Mouse (Mus musculus): ENCODE data around the gene Fubp3. TPM values are rescaled to one million over a fixed set of nuclear protein-coding genes. Genes with fewer than 3 reads are reported as not detected.
"Not testable (repeated sequence)": the region's sequence is repeated elsewhere in the genome, so short reads cannot be mapped to it uniquely, and the experiment has no call there.

Gene Fubp3
- polyA plus RNA-seq, 1 experiment from 2014 or later: 102 TPM

DNA sequence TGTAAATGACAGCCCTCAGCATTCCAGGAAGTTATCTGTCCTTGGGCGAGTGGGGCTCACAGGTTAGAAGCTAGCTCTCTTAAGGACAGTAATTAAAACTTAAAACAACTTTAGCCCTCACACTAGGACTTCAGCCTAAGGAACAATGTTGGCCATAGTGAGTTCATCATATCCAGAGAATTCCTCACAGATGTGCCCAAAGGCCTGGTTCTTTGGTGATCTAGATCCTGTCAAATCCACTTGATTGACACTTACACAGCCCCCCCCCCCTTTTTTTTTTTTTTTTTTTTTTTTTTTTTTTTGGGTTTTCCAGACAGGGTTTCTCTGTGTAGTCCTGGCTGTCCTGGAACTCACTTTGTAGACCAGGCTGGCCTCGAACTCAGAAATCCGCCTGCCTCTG, 21.1 kb upstream of the Fubp3 start:
- not testable (repeated sequence) for H3K4me2 ChIP-seq (replicated peaks; ENCODE audit: low read depth, low read length); ATAC-seq (ENCODE audit: low FRiP score, low TSS enrichment); H3K36me3 ChIP-seq (ENCODE audit: control insufficient read depth, insufficient read depth, low read length); H3K9ac ChIP-seq (ENCODE audit: low read depth, low read length); H3K9me3 ChIP-seq (ENCODE audit: control insufficient read depth, low read length); H3K4me1 ChIP-seq (ENCODE audit: control insufficient read depth, insufficient read depth, low read length); H3K27me3 ChIP-seq (ENCODE audit: control insufficient read depth, insufficient read depth, low read length); H3K4me3 ChIP-seq (ENCODE audit: low read length); H3K27ac ChIP-seq (ENCODE audit: low read depth, low read length)
- 84% methylated on average over 2 of the region's 3 CpGs for WGBS

DNA sequence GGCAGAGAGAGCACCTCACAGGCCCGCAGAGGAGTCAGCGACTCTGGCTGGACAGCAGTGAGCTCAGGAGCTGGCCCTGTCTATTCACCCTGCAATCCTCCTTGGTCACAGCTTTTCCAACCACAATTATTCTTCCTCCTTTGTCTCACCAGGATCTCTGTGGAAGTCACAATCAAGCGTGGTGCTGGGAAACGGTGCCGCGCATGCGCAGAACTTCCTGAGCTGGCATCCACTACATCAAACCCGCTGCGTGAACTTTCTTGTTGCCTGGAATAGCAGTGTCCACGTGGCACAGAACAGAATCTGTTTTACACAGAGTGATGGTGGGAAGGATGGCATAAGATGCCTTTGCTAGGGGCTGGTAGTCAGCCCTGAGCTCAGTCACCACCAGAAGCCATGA, 20.5 kb upstream of the Fubp3 start:
- Histone ChIP-seq H3K4me1 (ENCODE audit: control insufficient read depth, insufficient read depth, low read length) (0 out of 2 replicates have a peak, but pooled peaks cover 5% of the 10 kb centered on the region), H3K4me3 (ENCODE audit: low read length) (no peak overlapping the region), H3K27ac (ENCODE audit: low read depth, low read length) (no peak overlapping the region), H3K9me3 (ENCODE audit: control insufficient read depth, low read length) (peaks cover 4% of the 10 kb centered on the region; the same call in 1 of the 2 replicates), H3K9ac (ENCODE audit: low read depth, low read length) (no peak overlapping the region), H3K36me3 (ENCODE audit: control insufficient read depth, insufficient read depth, low read length) (no peaks in the 10 kb centered on the region), H3K27me3 (ENCODE audit: control insufficient read depth, insufficient read depth, low read length) (no peaks in the 10 kb centered on the region), H3K4me2 (replicated peaks; ENCODE audit: low read depth, low read length) (no peak overlapping the region)
- 89% methylated on average over 10 of the region's 10 CpGs for WGBS
- no peak for ATAC-seq (ENCODE audit: low FRiP score, low TSS enrichment)

DNA sequence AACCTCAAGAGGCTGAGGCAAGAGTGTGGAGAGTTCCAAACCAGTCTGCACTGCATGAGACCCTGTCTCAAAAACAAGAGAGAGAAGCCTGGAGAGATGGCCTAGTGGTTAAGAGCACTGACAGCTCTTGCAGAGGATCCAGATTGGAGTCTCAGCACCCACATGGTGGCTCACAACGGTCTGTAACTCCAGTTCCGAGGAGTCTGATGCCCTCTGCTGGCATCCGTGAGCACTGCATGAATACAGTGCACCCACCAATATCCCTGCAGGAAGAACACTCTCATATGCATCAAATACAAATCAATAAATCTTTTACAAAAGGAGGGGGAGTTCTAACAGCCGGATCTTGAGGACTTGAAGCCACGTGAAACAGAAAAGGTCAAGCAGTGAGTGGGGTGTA, 17.8 kb upstream of the Fubp3 start:
- H3K9ac ChIP-seq (ENCODE audit: low read depth, low read length): no peak overlapping the region
- no peak overlapping the region for H3K27ac ChIP-seq (ENCODE audit: low read depth, low read length)
- H3K36me3 ChIP-seq (ENCODE audit: control insufficient read depth, insufficient read depth, low read length): no peaks in the 10 kb centered on the region
- ATAC-seq (ENCODE audit: low FRiP score, low TSS enrichment): no peak
- H3K4me3 ChIP-seq (ENCODE audit: low read length): no peak overlapping the region
- no peaks in the 10 kb centered on the region for H3K27me3 ChIP-seq (ENCODE audit: control insufficient read depth, insufficient read depth, low read length)
- no peaks in the 10 kb centered on the region for H3K4me1 ChIP-seq (ENCODE audit: control insufficient read depth, insufficient read depth, low read length)
- no peak overlapping the region for H3K4me2 ChIP-seq (replicated peaks; ENCODE audit: low read depth, low read length)
- H3K9me3 ChIP-seq (ENCODE audit: control insufficient read depth, low read length): peaks cover 4% of the 10 kb centered on the region; the same call in 1 of the 2 replicates
- WGBS: 89% methylated on average over 5 of the region's 5 CpGs

DNA sequence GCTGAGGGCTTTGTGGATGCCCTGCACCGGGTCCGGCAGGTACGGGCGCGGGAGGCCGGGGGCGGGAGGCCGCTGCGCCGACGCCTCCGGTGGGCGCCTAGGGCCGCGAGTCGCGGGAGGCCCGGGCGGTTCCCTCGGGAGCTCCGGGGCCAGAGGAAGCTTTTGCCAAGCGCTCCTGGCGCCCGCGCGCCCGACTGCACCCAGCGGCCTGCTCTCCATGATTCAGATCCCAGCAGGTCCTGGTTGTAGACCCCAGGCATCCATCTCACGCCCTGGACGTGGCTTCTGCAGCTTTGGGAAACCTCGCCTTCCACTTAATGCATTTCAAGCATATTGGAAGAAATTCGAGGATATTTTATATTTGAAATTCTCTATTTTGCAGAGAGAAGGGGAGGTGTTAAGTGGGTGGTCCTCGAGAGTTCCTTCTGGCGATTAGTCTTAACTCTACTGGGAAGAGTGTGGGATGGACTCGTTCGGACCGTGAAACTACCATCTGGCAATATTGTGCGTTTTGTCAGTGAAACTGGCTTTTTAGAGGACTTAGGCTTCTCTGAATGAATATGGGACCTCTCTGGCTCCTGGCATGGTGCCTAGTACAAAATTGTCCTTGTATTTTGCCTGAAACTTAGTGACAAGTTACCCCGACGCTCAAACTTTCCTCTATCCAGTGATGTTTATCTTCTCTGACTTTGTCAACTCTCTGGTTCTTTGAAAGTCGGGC, 624 bp downstream of the Fubp3 start:
- ATAC-seq (ENCODE audit: low FRiP score, low TSS enrichment): peak; percentile 64
- whole genome bisulfite sequencing: 3% methylated on average over 40 of the region's 41 CpGs

DNA sequence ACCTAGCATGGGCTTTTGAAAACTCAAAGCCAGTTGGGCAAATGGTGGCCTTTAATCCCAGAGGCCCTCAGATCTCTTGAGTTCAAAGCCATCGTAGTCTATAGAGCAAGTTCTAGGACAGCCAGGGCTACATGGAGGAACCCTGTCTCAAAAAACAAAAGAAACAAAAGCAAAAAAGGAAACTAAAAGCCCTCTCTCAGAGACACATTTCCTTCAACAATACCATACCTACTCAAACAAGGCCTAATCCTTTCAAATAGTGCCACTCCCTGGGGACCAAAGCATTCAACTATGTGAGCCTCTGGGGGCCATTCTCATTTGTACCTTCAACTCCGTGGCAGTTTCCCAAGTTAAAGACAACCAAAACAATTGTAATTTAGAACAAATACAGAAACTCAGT, 9.2 kb downstream of the Fubp3 start:
- Histone ChIP-seq H3K9me3 (ENCODE audit: control insufficient read depth, low read length) (no peaks in the 10 kb centered on the region), H3K9ac (ENCODE audit: low read depth, low read length) (no peak overlapping the region), H3K4me2 (replicated peaks; ENCODE audit: low read depth, low read length) (no peak overlapping the region), H3K36me3 (ENCODE audit: control insufficient read depth, insufficient read depth, low read length) (peaks cover 42% of the 10 kb centered on the region), H3K27me3 (ENCODE audit: control insufficient read depth, insufficient read depth, low read length) (no peaks in the 10 kb centered on the region), H3K4me1 (ENCODE audit: control insufficient read depth, insufficient read depth, low read length) (no peaks in the 10 kb centered on the region), H3K4me3 (ENCODE audit: low read length) (no peak overlapping the region), H3K27ac (ENCODE audit: low read depth, low read length) (no peak overlapping the region)
- no peak for ATAC-seq (ENCODE audit: low FRiP score, low TSS enrichment)
- 83% methylated on average over 2 of the region's 2 CpGs for WGBS

More for the DNA sequence above, 624 bp downstream of the Fubp3 start:
- H3K9me3 ChIP-seq (ENCODE audit: control insufficient read depth, low read length): no peaks in the 10 kb centered on the region
- peaks cover 8% of the 10 kb centered on the region; the same call in 1 of the 2 replicates for H3K4me1 ChIP-seq (ENCODE audit: control insufficient read depth, insufficient read depth, low read length)
- peak overlapping the region; percentile 99 for H3K9ac ChIP-seq (ENCODE audit: low read depth, low read length)
- peak overlapping the region; percentile 90 for H3K4me2 ChIP-seq (replicated peaks; ENCODE audit: low read depth, low read length)
- peak overlapping the region; percentile 83 for H3K27ac ChIP-seq (ENCODE audit: low read depth, low read length)
- peaks cover 8% of the 10 kb centered on the region; the same call in 1 of the 2 replicates for H3K36me3 ChIP-seq (ENCODE audit: control insufficient read depth, insufficient read depth, low read length)
- peak overlapping the region; percentile 98 for H3K4me3 ChIP-seq (ENCODE audit: low read length)
- H3K27me3 ChIP-seq (ENCODE audit: control insufficient read depth, insufficient read depth, low read length): no peaks in the 10 kb centered on the region; the same call in 1 of the 2 replicates

DNA sequence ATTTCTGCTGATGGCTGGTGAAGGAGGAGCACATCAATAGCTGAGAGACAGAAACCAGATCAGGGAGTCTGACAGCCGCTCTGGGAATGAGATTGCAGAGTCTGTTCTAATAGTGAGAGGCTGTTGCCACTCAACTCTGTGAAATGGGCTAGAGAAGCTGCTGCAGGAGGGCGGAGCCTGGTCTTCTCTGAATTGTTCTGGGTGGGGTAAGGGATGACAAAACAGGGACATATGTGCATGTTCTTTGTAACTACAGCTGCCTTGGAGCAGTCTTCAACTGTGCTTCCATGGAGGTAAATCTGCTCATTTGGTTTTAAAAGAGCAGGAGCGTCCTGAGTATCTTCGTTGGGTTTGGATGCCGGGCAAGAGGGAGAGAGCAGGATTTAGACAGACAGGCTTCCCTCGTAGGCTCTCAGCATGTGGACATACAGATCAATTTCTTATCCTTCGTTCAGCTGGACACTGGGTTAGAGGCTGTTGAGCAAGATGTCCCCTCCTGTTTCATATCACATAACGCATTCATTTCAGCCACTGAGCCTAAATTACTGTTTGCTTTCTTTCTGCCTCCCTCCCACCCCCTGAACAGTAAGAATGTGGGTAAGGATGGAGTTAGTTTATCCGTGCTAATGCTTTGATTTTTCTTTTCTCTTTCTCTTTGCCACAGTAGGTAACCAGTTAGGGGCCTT, 19.5 kb downstream of the Fubp3 start:
- H3K4me2 ChIP-seq (replicated peaks; ENCODE audit: low read depth, low read length): no peak overlapping the region
- no peaks in the 10 kb centered on the region for H3K27me3 ChIP-seq (ENCODE audit: control insufficient read depth, insufficient read depth, low read length)
- no peak overlapping the region for H3K27ac ChIP-seq (ENCODE audit: low read depth, low read length)
- H3K4me1 ChIP-seq (ENCODE audit: control insufficient read depth, insufficient read depth, low read length): no peaks in the 10 kb centered on the region
- H3K9ac ChIP-seq (ENCODE audit: low read depth, low read length): no peak overlapping the region
- peaks cover 64% of the 10 kb centered on the region for H3K36me3 ChIP-seq (ENCODE audit: control insufficient read depth, insufficient read depth, low read length)
- 92% methylated on average over 9 of the region's 9 CpGs for WGBS
- H3K9me3 ChIP-seq (ENCODE audit: control insufficient read depth, low read length): no peaks in the 10 kb centered on the region
- ATAC-seq (ENCODE audit: low FRiP score, low TSS enrichment): no peak
- H3K4me3 ChIP-seq (ENCODE audit: low read length): no peak overlapping the region

DNA sequence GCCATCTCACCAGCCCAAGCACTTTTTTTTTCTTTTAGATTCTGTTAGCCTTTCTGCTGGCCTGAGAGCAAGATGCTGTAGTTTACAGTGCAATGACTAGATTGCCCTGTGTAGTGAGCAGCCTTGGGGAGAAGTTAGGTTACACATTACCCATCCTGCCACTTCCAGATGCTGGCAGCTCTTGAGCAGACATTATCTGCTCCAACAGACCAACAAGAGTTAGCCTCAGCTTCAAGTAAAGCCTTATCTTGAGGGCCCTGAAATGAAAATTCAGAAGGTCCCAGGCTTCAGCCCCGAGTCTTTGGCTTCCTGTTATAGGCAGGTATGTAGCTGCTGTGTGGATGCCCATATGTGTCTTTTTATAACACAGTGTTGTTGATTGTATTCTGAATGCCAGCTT, 35.1 kb downstream of the Fubp3 start:
- 92% methylated on average over 1 of the region's 1 CpGs for WGBS
- no peak overlapping the region for H3K9ac ChIP-seq (ENCODE audit: low read depth, low read length)
- H3K9me3 ChIP-seq (ENCODE audit: control insufficient read depth, low read length): no peaks in the 10 kb centered on the region
- H3K4me2 ChIP-seq (replicated peaks; ENCODE audit: low read depth, low read length): no peak overlapping the region
- no peak overlapping the region for H3K27ac ChIP-seq (ENCODE audit: low read depth, low read length)
- peaks cover 92% of the 10 kb centered on the region for H3K36me3 ChIP-seq (ENCODE audit: control insufficient read depth, insufficient read depth, low read length)
- no peak for ATAC-seq (ENCODE audit: low FRiP score, low TSS enrichment)
- no peak overlapping the region for H3K4me3 ChIP-seq (ENCODE audit: low read length)
- no peaks in the 10 kb centered on the region for H3K27me3 ChIP-seq (ENCODE audit: control insufficient read depth, insufficient read depth, low read length)
- no peaks in the 10 kb centered on the region for H3K4me1 ChIP-seq (ENCODE audit: control insufficient read depth, insufficient read depth, low read length)

DNA sequence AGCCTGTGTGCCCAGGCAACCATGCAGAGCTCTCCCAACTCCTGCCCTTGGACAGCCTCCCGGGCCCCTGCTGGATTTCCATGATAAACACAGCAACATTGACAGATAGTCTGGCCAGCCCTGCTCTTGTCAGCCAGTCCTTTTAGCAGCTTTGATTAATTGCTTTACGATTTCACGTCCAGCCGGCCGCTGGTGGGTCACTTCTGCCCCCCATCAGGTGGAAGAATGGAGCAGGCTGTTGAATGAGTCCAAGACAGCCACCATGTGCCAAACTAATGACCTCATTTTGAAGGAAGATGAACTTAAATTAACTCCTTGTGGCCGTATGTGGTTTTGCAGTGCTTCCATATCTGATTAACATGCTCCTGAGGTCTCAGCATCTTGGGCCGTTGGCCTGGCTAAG, 37.4 kb downstream of the Fubp3 start:
- H3K4me3 ChIP-seq (ENCODE audit: low read length): no peak overlapping the region
- no peak for ATAC-seq (ENCODE audit: low FRiP score, low TSS enrichment)
- H3K4me1 ChIP-seq (ENCODE audit: control insufficient read depth, insufficient read depth, low read length): no peaks in the 10 kb centered on the region
- no peak overlapping the region for H3K27ac ChIP-seq (ENCODE audit: low read depth, low read length)
- peaks cover 94% of the 10 kb centered on the region for H3K36me3 ChIP-seq (ENCODE audit: control insufficient read depth, insufficient read depth, low read length)
- H3K9me3 ChIP-seq (ENCODE audit: control insufficient read depth, low read length): no peaks in the 10 kb centered on the region
- no peak overlapping the region for H3K4me2 ChIP-seq (replicated peaks; ENCODE audit: low read depth, low read length)
- WGBS: 33% methylated on average over 7 of the region's 7 CpGs
- no peak overlapping the region for H3K9ac ChIP-seq (ENCODE audit: low read depth, low read length)
- H3K27me3 ChIP-seq (ENCODE audit: control insufficient read depth, insufficient read depth, low read length): no peaks in the 10 kb centered on the region

DNA sequence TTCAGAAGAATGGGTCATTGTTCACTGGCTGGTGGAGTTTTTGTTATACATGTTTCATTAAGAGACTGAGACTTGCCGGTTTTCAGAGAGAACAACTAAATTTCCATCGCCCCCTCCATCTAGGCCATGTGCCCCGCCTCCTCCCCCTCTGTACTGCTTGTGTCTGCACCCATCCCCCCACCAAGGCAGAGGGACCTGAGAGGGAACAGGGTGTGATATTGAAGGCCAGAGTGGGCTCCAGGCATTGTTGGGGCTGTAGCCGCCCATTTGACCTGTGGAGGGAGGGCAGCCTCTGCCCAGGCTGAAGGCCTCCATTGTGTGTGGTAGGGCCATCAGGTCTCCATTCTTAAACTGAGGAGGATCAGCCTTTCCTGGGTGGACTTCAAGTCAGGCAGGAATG, 38.5 kb downstream of the Fubp3 start:
- WGBS: 65% methylated on average over 4 of the region's 4 CpGs
- ATAC-seq (ENCODE audit: low FRiP score, low TSS enrichment): no peak
- Histone ChIP-seq H3K4me1 (ENCODE audit: control insufficient read depth, insufficient read depth, low read length) (no peaks in the 10 kb centered on the region), H3K27ac (ENCODE audit: low read depth, low read length) (no peak overlapping the region), H3K36me3 (ENCODE audit: control insufficient read depth, insufficient read depth, low read length) (peaks cover 93% of the 10 kb centered on the region), H3K4me3 (ENCODE audit: low read length) (no peak overlapping the region), H3K4me2 (replicated peaks; ENCODE audit: low read depth, low read length) (no peak overlapping the region), H3K9me3 (ENCODE audit: control insufficient read depth, low read length) (no peaks in the 10 kb centered on the region), H3K9ac (ENCODE audit: low read depth, low read length) (no peak overlapping the region), H3K27me3 (ENCODE audit: control insufficient read depth, insufficient read depth, low read length) (no peaks in the 10 kb centered on the region)

All from kidney, embryonic 14.5 days (tissue).